Mouse (Mus musculus) bone marrow, adult 2 months (tissue): ENCODE results near the gene Sash3. TPM values are rescaled to one million over a fixed set of nuclear protein-coding genes. Genes with fewer than 3 reads are reported as not detected.
A peak's percentile ranks its signal among the peaks of the same experiment; 100 is the strongest.

Experiments used
- H3K27ac ChIP-seq: fragments of 200-500 bp; 2 replicates; pipeline ENCODE4 v1.5.1; 2012; ENCODE audit warnings: low read depth, mild to moderate bottlenecking, control low read depth, inconsistent platforms, low read length; ENCODE audit not compliant: control insufficient read depth, poor library complexity, insufficient read depth
- H3K4me1 ChIP-seq: fragments of 200-500 bp; 2 replicates; pipeline ENCODE4 v1.6.1; 2011; ENCODE audit warnings: low read length; ENCODE audit not compliant: control insufficient read depth, insufficient read depth
- H3K4me3 ChIP-seq: fragments of 200-500 bp; replicated peaks from 2 replicates; pipeline ENCODE3; 2011; ENCODE audit warnings: mild to moderate bottlenecking, low read depth, low read length, control low read depth; ENCODE audit not compliant: control insufficient read depth
- CTCF ChIP-seq: fragments of 200-500 bp; IDR thresholded peaks from 2 replicates; pipeline ENCODE4 v1.5.1; 2011; ENCODE audit warnings: low read length, control low read depth; ENCODE audit not compliant: control insufficient read depth, insufficient read depth
- POLR2A ChIP-seq: fragments of 200-500 bp; IDR thresholded peaks from 2 replicates; pipeline ENCODE4 v1.6.1; 2011; ENCODE audit warnings: low read depth, mild to moderate bottlenecking, control low read depth, low read length, borderline replicate concordance; ENCODE audit not compliant: control insufficient read depth
- WGBS: fragments of 180-500 bp; shearing (Covaris S2); methylation state at CpG from one replicate; pipeline ENCODE4 v1.1.7; 2018; 5-methylcytosine and 5-hydroxymethylcytosine counted together
- polyA plus RNA-seq: library from polyadenylated mRNA; stranded (reverse); fragments of >200 nt; gene quantifications from 2 replicates; pipeline ENCODE4 v1.2.4, GENCODE M21; 2011; ENCODE audit warnings: low replicate concordance; ENCODE audit not compliant: missing spikeins, insufficient read depth, insufficient read length

The Sash3 gene
- 19.3 and 33.7 TPM in 2 replicates for polyA plus RNA-seq

DNA sequence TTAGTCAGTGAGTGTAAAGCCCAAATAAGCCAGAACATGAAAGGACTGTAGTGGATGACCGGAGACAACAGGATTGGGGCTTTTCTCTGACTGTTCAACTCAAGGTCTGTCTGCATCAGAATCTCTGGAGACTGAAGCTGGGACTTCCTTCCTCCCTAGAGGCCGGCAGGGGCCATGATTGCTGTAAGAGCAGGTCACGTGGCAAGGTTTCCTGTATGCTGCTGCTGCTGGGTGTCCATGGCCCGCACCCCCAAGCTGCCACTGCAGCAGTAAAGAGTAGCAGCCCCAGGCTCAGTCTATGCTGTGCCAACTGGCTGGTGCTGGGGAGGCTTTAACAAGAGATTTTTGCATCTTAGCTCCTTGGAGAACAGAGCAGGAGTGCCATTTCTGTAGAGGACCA is at the start of gene Sash3:
Gene Sash3 (plus strand): TSS at position 175 of the 400 bp plus-strand sequence.
- WGBS, result 19% methylated on average over 4 of the region's 4 CpGs
- Histone ChIP-seq H3K27ac (peak within 1 kb of the TSS; percentile 93), H3K4me1 (peaks cover 13% of the 10 kb centered on the region), H3K4me3 (peak within 1 kb of the TSS; percentile 90)
- no peak for TF ChIP-seq CTCF
- peak; percentile 83; the same call in 1 of the 2 replicates for TF ChIP-seq POLR2A

- no peak for TF ChIP-seq POLR2A
- H3K4me1 ChIP-seq, result no peaks in the 10 kb centered on the region; the same call in 1 of the 2 replicates
- no peak overlapping the region for H3K4me3 ChIP-seq
- H3K27ac ChIP-seq, result no peak overlapping the region
- 49% methylated on average over 8 of the region's 8 CpGs for WGBS
These were observed 49.7 kb upstream of the Sash3 start for GRCm38 (mm10) chrX:48096580-48096979.

- TF ChIP-seq CTCF, result no peak
- TF ChIP-seq POLR2A, result no peak
- no peak overlapping the region for H3K27ac ChIP-seq
- no peaks in the 10 kb centered on the region; the same call in 1 of the 2 replicates for H3K4me1 ChIP-seq
- no peak overlapping the region for H3K4me3 ChIP-seq
- WGBS, result 60% methylated on average over 9 of the region's 9 CpGs
These were observed 47.6 kb upstream of the Sash3 start for GRCm38 (mm10) chrX:48098470-48099129.

- WGBS, result 35% methylated on average over 1 of the region's 1 CpGs
- Histone ChIP-seq H3K4me3 (no peak overlapping the region), H3K4me1 (no peaks in the 10 kb centered on the region; the same call in 1 of the 2 replicates), H3K27ac (no peak overlapping the region)
- TF ChIP-seq CTCF (peak; percentile 23; the same call in 1 of the 2 replicates), POLR2A (no peak)
These were observed 46.4 kb upstream of the Sash3 start for GRCm38 (mm10) chrX:48099871-48100270.

- Histone ChIP-seq H3K4me3 (no peak overlapping the region), H3K4me1 (peaks cover 2% of the 10 kb centered on the region), H3K27ac (no peak overlapping the region)
- WGBS, result 78% methylated on average over 3 of the region's 3 CpGs
- TF ChIP-seq POLR2A (no peak), CTCF (no peak)
These were observed 43.0 kb upstream of the Sash3 start for GRCm38 (mm10) chrX:48103256-48103655.

- no peak for TF ChIP-seq CTCF
- TF ChIP-seq POLR2A, result no peak
- 67% methylated on average over 7 of the region's 7 CpGs for WGBS
- Histone ChIP-seq H3K4me1 (peaks cover 2% of the 10 kb centered on the region), H3K4me3 (no peak overlapping the region), H3K27ac (no peak overlapping the region)
These were observed 41.3 kb upstream of the Sash3 start for GRCm38 (mm10) chrX:48104736-48105441.

DNA sequence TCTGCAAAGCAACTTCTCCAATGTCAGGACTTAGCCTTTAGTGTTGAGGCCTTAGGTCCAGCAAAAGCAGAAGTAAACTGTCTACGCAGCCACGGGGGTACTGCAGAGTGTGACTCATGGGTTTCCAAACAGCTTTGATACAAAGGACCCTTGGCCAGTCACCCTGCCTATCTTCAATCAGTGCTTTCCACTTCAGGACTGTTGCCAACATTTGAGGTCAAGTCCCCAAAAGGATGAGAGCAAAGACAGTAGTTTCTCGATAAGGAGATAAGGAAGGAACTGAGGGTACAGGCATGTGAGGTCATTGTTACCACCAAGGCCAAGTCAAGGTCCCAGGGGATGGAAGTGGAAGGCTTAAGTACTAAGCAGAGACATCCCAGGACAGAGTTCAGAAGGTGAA is 40.0 kb upstream of the Sash3 start:
- WGBS, result 12% methylated on average over 3 of the region's 3 CpGs
- H3K4me1 ChIP-seq, result peaks cover 2% of the 10 kb centered on the region
- no peak overlapping the region for H3K27ac ChIP-seq
- H3K4me3 ChIP-seq, result no peak overlapping the region
- TF ChIP-seq POLR2A (no peak), CTCF (no peak)
